In genomic region chr2:9683673-9684210, GRCm38 (mm10) we compare ENCODE assay signal across 22 mouse cellular contexts.
DNase-seq lines count a peak whose midpoint lies in the region; ATAC-seq and TF ChIP-seq lines count a peak whose summit lies in the region.
"Had no signal": no experiment of that assay in that cellular context is flagged by ENCODE, and none has a peak within 500 bp of the region (broad histone marks: within the 10 kb centered on the region; RNA-seq: fewer than 3 reads in every experiment).

No protein-coding gene starts in this region.

- no peaks in the 10 kb centered on the region for H3K27me3 ChIP-seq in limb, embryonic 14.5 days (ENCODE audit: control insufficient read depth, insufficient read depth, low read length)
- H3K27me3 ChIP-seq: embryonic facial prominence, embryonic 12.5 days; embryonic facial prominence, embryonic 15.5 days; hindbrain, embryonic 12.5 days; hindbrain, embryonic 15.5 days; intestine, embryonic 15.5 days had no signal

- H3K4me3 ChIP-seq in limb, embryonic 14.5 days (replicated peaks; ENCODE audit: low read length): no peak overlapping the region
- H3K4me3 ChIP-seq: embryonic facial prominence, embryonic 12.5 days; embryonic facial prominence, embryonic 15.5 days; gastrocnemius, adult 2 months; hindbrain, embryonic 12.5 days; hindbrain, embryonic 15.5 days; intestine, embryonic 15.5 days had no signal

- H3K4me2 ChIP-seq in limb, embryonic 14.5 days (replicated peaks; ENCODE audit: low read depth, low read length, severe bottlenecking): no peak overlapping the region
- H3K4me2 ChIP-seq: embryonic facial prominence, embryonic 12.5 days; embryonic facial prominence, embryonic 15.5 days; heart, embryonic 11.5 days; hindbrain, embryonic 12.5 days; hindbrain, embryonic 15.5 days; intestine, embryonic 15.5 days had no signal

- H3K27ac ChIP-seq in limb, embryonic 14.5 days (replicated peaks; ENCODE audit: low read depth, low read length): no peak overlapping the region
- H3K27ac ChIP-seq: embryonic facial prominence, embryonic 12.5 days; embryonic facial prominence, embryonic 15.5 days; gastrocnemius, adult 2 months; hindbrain, embryonic 12.5 days; hindbrain, embryonic 15.5 days; intestine, embryonic 15.5 days had no signal

- H3K9me3 ChIP-seq in limb, embryonic 14.5 days (ENCODE audit: control insufficient read depth, low read length): no peaks in the 10 kb centered on the region
- H3K9me3 ChIP-seq: embryonic facial prominence, embryonic 12.5 days; embryonic facial prominence, embryonic 15.5 days; hindbrain, embryonic 12.5 days; hindbrain, embryonic 15.5 days; intestine, embryonic 15.5 days had no signal

- no peak overlapping the region for H3K9ac ChIP-seq in limb, embryonic 14.5 days (ENCODE audit: low read depth, low read length, severe bottlenecking)
- H3K9ac ChIP-seq: embryonic facial prominence, embryonic 12.5 days; embryonic facial prominence, embryonic 15.5 days; forebrain, postnatal 0 days; hindbrain, embryonic 12.5 days; hindbrain, embryonic 15.5 days; intestine, embryonic 15.5 days had no signal

- peak; percentile 8 for DNase-seq in 3T3-L1 (ENCODE audit: low read depth, low spot score)
- DNase-seq in CD4-positive helper T cell, adult 2 months (ENCODE audit: low read depth, low spot score): peak; percentile 59
- peak; percentile 32 for DNase-seq in T-cell, adult 2 months (ENCODE audit: low spot score)
- peak; percentile 25 for DNase-seq in limb, embryonic 14.5 days (ENCODE audit: low spot score)
- DNase-seq in embryo, embryonic 9.5 days (ENCODE audit: extremely low spot score): no peak
- DNase-seq in c-Kit-positive CD71-positive TER-119-positive erythroid progenitor cells, embryonic 14.5 days (ENCODE audit: low spot score): no peak
- no peak for DNase-seq in neural tube, embryonic 10.5 days (ENCODE audit: extremely low spot score, low spot score)
- DNase-seq: adrenal gland, adult 8-10 months; adrenal gland, postnatal 25 days; cerebellum, adult 18-20 months; cerebellum, adult 9-10 months; cerebellum, postnatal 14 days; forebrain, postnatal 0 days; gastrocnemius, adult 2 months; gastrocnemius, postnatal 14 days had no signal

- H3K36me3 ChIP-seq in limb, embryonic 14.5 days (ENCODE audit: control insufficient read depth, insufficient read depth, low read length): no peaks in the 10 kb centered on the region
- H3K36me3 ChIP-seq: embryonic facial prominence, embryonic 12.5 days; embryonic facial prominence, embryonic 15.5 days; hindbrain, embryonic 12.5 days; hindbrain, embryonic 15.5 days; intestine, embryonic 15.5 days had no signal

- no peak for TF ChIP-seq POLR2A in limb, embryonic 14.5 days (IDR thresholded peaks at IDR 0.05; ENCODE audit: borderline replicate concordance, extremely low read depth, insufficient read depth, insufficient read length)

- 60% methylated on average over 2 of the region's 2 CpGs for WGBS in limb, embryonic 14.5 days

- peaks cover 4% of the 10 kb centered on the region; the same call in 1 of the 2 replicates for H3K4me1 ChIP-seq in limb, embryonic 14.5 days (ENCODE audit: control insufficient read depth, insufficient read depth, low read length)
- H3K4me1 ChIP-seq: embryonic facial prominence, embryonic 12.5 days; embryonic facial prominence, embryonic 15.5 days; hindbrain, embryonic 12.5 days; hindbrain, embryonic 15.5 days; intestine, embryonic 15.5 days had no signal

- peak; percentile 60 for ATAC-seq in limb, embryonic 14.5 days (ENCODE audit: low FRiP score, low read depth)
- ATAC-seq: forebrain, embryonic 14.5 days; forebrain, postnatal 0 days; intestine, embryonic 15.5 days had no signal

Comparison
In these comparisons a context has a peak if more than half of its experiments do, and no peak if none do; other contexts are left out.
1. DNase-seq: peak in 3T3-L1 (single experiment), CD4-positive helper T cell, adult 2 months (single experiment), T-cell, adult 2 months (single experiment) and limb, embryonic 14.5 days (single experiment); none in embryo, embryonic 9.5 days (single experiment), c-Kit-positive CD71-positive TER-119-positive erythroid progenitor cells, embryonic 14.5 days (single experiment) and neural tube, embryonic 10.5 days (single experiment).